Mouse (Mus musculus) layer of hippocampus, postnatal 14 days (tissue): ENCODE data around the gene Hnrnpc. TPM values are rescaled to one million over a fixed set of nuclear protein-coding genes. Genes with fewer than 3 reads are reported as not detected.

Source experiments
- DNase-seq, 2 experiments: peaks; one replicate each; pipeline ENCODE4 v3.0.0; 2021 to 2022; ENCODE audit warnings: low spot score in 2 of 2, mixed read lengths in 1 of 2
- long read RNA-seq, 2 experiments: library from polyadenylated mRNA; stranded (forward); transcript quantifications; one replicate each; pipeline ENCODE4 v2.0.0; 2021
- total RNA-seq, 2 experiments: library from RNA; stranded (reverse); gene quantifications; 2 replicates each; pipeline ENCODE4 v1.2.3; 2021

Hnrnpc gene
- total RNA-seq = 100 to 1,000 TPM; 213 to 245 TPM
- long read RNA-seq, experiment 1, transcript Hnrnpc-211 (9 exons, 1,691 nt) = minor isoform, 10 of 93 reads
- long read RNA-seq, experiment 1, transcript Hnrnpc-205 (9 exons, 2,617 nt) = major isoform, 20 of 93 reads
- long read RNA-seq, experiment 1, transcript Hnrnpc-201 (9 exons, 2,847 nt) = minor isoform, 6 of 93 reads
- long read RNA-seq, experiment 1, transcript Hnrnpc-206 (9 exons, 1,683 nt) = minor isoform, 6 of 93 reads
- long read RNA-seq, experiment 1, partial matches to known transcripts = 13 of 93 reads
- long read RNA-seq, experiment 1, other reads (novel, unspliced or antisense) = 25 of 93 reads
- long read RNA-seq, experiment 2, transcript Hnrnpc-211 (9 exons, 1,691 nt) = minor isoform, 17 of 138 reads
- long read RNA-seq, experiment 2, transcript Hnrnpc-205 (9 exons, 2,617 nt) = major isoform, 24 of 138 reads
- long read RNA-seq, experiment 2, transcript Hnrnpc-207 (8 exons, 1,301 nt) = minor isoform, 8 of 138 reads
- long read RNA-seq, experiment 2, transcript Hnrnpc-201 (9 exons, 2,847 nt) = minor isoform, 11 of 138 reads
- long read RNA-seq, experiment 2, partial matches to known transcripts = 25 of 138 reads
- long read RNA-seq, experiment 2, other reads (novel, unspliced or antisense) = 40 of 138 reads

GRCm38 (mm10) chr14:52103856-52104676, at the start of gene Hnrnpc:
TSS of gene Hnrnpc (minus strand) at chr14:52104028.
- peak; percentile 100 for DNase-seq

- no peak for DNase-seq
Observed at GRCm38 (mm10) chr14:52152613-52153012, 48.8 kb upstream of the Hnrnpc start.

- peak; percentile 21 to 34 for DNase-seq
Observed at GRCm38 (mm10) chr14:52152179-52152578, 48.4 kb upstream of the Hnrnpc start.

GRCm38 (mm10) chr14:52149888-52150287, 46.1 kb upstream of the Hnrnpc start:
- no peak for DNase-seq

- DNase-seq = no peak
Observed at GRCm38 (mm10) chr14:52146540-52146939, 42.7 kb upstream of the Hnrnpc start.

- no peak for DNase-seq
Observed at GRCm38 (mm10) chr14:52144165-52144564, 40.3 kb upstream of the Hnrnpc start.

- DNase-seq = no peak
Observed at GRCm38 (mm10) chr14:52141445-52142127, 37.8 kb upstream of the Hnrnpc start.

- DNase-seq = no peak
Observed at GRCm38 (mm10) chr14:52140577-52141444, 37.0 kb upstream of the Hnrnpc start.

- DNase-seq = no peak
Observed at GRCm38 (mm10) chr14:52133584-52133983, 29.8 kb upstream of the Hnrnpc start.

GRCm38 (mm10) chr14:52124636-52125035, 20.8 kb upstream of the Hnrnpc start:
- DNase-seq = no peak

- peak; percentile 57 to 71 for DNase-seq
Observed at GRCm38 (mm10) chr14:52123918-52124317, 20.1 kb upstream of the Hnrnpc start.

GRCm38 (mm10) chr14:52120169-52120568, 16.3 kb upstream of the Hnrnpc start:
- DNase-seq = no peak

GRCm38 (mm10) chr14:52118823-52119608, 15.2 kb upstream of the Hnrnpc start:
- peak; percentile 36 to 39 for DNase-seq

- DNase-seq = no peak
Observed at GRCm38 (mm10) chr14:52118456-52118822, 14.6 kb upstream of the Hnrnpc start.

- DNase-seq = no peak
Observed at GRCm38 (mm10) chr14:52117241-52117640, 13.4 kb upstream of the Hnrnpc start.

- DNase-seq = no peak
Observed at GRCm38 (mm10) chr14:52114101-52114500, 10.3 kb upstream of the Hnrnpc start.

GRCm38 (mm10) chr14:52110346-52110745, 6.5 kb upstream of the Hnrnpc start, which contains the start of gene Rpgrip1:
TSS of gene Rpgrip1 (plus strand) at chr14:52110704.
- no peak for DNase-seq

GRCm38 (mm10) chr14:52108025-52108424, 4.2 kb upstream of the Hnrnpc start:
- no peak for DNase-seq

- peak; percentile 18 to 55 for DNase-seq
Observed at GRCm38 (mm10) chr14:52106741-52107140, 2.9 kb upstream of the Hnrnpc start.
